Mouse (Mus musculus) mouse embryonic stem cell (cell line): ENCODE results near the gene Zdhhc22.

ENCODE experiments used
- in situ Hi-C, 2 experiments: fragments of 300-500 bp; cut with MboI; formaldehyde crosslinking; loops; 1 replicate in 1 of 2; 3 replicates in 1 of 2; pipeline ENCODE4 v1.14.3; 2019 to 2020; ENCODE audit warnings: low sequenced_read_pairs in 2 of 2, low pct_unique_long_range_greater_than_20kb in 1 of 2, mixed read lengths in 1 of 2; ENCODE audit not compliant: unreplicated experiment in 1 of 2

Zdhhc22 gene

GRCm38 (mm10) chr12:87000151-87000839 is 10.1 kb upstream of the Zdhhc22 start:
- in situ Hi-C loops: no loop called here

DNA sequence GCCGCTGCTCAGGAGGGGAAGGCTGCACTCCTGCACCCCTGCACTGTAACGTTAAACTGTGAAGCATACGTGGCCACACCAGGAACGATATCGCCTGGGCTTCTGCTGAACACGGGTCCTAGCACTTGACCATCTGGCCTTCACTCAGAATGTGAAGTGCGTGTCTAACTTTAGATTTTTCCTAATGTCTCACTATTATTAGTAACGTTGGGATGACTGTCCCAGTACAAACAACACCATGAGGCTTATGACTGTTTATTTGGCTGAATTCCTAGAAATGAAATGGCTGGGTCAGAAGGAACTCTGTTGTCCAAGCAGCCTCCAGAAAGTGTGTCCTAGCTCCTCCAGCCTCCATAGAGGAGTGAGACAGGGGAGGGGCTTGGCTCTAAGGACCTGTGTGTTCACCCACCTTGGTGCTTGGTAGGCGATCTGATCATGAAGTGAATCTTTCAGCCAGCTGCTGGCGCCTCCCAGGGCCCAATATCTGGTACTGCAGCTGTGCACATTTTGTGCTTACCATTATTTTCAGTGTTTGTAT is 9.1 kb upstream of the Zdhhc22 start:
- in situ Hi-C loops: no loop called here

GRCm38 (mm10) chr12:86998699-86999098 is 8.5 kb upstream of the Zdhhc22 start:
- in situ Hi-C loops: no loop called here

DNA sequence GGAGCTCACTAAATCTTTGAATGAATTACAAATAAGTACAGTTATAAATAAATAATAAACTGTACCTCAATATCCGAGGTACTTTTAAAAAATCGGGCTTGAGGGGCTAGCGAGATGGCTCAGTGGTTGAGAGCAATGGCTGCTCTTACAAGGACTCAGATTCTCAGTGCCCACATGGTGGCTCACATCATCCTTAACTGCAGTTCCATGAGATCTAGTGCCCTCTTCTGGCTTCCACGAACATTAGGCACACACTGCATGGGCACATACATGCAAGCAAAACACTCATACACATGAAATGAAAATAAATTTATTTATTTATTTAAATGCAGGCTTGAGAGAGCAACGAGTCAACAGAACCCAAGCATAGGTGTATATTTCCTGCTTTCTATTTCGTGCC is 5.7 kb upstream of the Zdhhc22 start:
- in situ Hi-C loops: no loop called here

DNA sequence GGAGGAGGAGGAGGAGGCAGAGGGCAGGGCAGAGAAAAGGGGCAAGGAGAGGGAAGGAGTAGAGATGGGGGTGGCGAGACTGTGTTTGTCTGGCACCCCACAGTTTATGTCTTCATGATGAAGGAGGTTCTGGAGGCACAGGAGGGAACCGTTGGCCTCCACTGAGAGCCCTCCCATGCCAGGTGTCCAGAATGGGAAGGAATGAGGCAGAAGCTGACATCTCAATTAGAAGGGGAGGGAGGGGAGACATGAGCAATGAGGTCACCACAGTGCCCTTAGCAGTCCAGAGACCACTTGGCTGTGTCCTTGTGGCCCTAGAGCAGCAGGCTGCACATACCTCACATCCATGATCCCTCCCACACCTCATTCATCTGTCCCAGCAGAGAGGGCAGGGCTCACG is 4.5 kb upstream of the Zdhhc22 start:
- in situ Hi-C loops: no loop called here

GRCm38 (mm10) chr12:86994166-86994565 is 3.9 kb upstream of the Zdhhc22 start:
- in situ Hi-C loops: no loop called here

- in situ Hi-C loops: no loop called here
These were observed 503 bp upstream of the Zdhhc22 start for GRCm38 (mm10) chr12:86990755-86991110.

DNA sequence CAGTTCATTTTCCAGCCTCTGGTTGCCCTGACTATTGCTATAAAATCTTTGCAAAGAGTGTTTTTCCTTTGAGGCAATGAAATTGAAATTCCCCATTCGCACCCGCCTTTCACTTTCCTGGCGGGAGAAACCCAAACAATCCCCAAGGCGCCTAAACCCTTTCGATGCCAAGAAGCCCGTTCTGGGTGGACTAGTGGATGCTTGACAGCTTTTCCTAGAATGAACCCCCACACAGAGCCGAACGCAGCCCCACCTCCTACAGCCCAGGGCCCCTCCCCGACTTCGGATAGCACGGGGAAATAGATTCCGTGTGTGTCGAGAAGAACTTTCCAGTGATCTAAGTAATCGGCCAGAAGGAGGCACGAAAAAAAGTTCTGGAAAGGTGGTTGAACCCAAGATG is 852 bp downstream of the Zdhhc22 start:
- in situ Hi-C loops: no loop called here

DNA sequence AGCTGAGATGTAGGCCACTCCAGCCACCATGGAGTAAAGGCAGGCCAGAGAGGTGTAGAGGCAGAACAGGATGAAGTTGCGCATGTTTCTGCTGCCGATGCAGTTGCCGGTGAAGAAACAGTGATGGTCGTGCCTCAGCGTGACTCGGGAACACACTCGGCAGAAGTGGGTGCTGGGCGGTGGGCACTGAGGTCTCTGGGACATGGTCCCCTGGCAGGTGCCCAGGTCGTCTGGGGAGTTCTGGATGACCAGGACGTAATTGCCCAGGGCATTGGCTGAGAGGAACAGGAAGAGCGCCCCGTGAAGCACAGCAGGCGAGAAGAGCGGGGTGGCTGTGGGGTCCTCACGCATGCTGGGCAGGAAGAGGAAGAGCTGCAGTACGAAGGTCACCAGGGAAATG is 2.0 kb downstream of the Zdhhc22 start:
- in situ Hi-C loops: no loop called here

GRCm38 (mm10) chr12:86986562-86986961 is 3.7 kb downstream of the Zdhhc22 start:
- in situ Hi-C loops: no loop called here

DNA sequence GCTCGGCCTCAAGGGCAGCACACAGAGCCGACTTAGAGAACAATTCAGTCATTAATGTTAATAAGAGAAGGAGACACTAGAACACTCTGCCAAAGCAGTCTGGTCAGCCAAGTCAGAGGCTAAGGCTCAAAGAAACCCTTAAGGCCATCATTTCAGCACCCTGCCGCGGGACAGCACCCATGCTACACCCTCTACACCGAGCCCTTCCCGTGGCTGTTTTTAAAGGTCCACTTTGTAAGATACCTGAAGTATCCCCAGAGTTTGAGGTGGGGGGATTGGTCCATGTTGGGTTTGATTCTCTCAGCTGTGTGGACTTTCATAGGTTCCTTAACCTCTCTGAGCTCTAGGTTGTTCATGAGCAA is 6.1 kb downstream of the Zdhhc22 start:
- in situ Hi-C loops: no loop called here

GRCm38 (mm10) chr12:86983470-86984193 is 6.6 kb downstream of the Zdhhc22 start:
- in situ Hi-C loops: no loop called here

DNA sequence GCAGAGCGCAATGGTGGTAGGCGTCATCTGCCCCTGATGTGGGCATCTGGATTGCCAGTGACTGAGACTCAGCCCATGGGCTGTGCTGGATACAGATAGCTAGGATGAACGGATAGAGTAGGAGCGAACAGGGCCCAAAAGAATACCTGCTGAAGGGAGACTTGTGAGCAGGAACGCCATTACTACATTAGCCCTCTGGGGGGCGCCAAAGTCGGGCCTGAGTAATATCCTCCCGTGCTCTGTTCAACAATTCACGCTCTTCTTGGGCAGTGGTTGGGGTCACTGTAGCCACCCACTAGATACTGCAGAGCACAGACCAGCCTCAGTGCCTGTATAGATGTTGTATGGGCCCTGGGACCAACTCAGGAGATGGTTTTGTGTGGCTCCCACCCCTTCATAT is 9.1 kb downstream of the Zdhhc22 start:
- in situ Hi-C loops: no loop called here

DNA sequence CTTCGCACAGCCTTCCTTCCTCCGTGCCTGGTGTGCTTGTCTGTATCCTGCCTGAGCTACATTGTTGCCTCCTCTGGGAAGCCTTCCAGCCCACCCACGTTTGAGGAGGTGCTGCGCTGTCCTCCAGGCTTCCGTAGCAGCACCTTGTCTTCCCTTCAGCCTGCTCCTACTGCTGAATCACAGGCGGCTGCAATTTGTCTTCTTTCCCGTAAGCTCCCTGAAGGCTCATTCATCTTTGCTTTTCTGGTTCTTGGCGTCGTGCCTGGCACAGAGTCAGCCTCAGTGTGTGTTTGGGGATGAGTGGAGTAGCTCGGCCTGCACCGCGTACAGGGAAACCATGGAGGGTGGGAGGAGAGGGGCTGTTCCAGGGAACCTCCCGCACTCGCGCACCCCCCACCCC is 12.4 kb downstream of the Zdhhc22 start:
- in situ Hi-C loops: loop anchor here in 1 of 2 experiments (10.0 kb wide), 1 partner anchor 203 kb away; no protein-coding TSS in a partner anchor

- in situ Hi-C loops: loop anchor here in 1 of 2 experiments (10.0 kb wide), 1 partner anchor 202 kb away; no protein-coding TSS in a partner anchor
These were observed 13.6 kb downstream of the Zdhhc22 start for GRCm38 (mm10) chr12:86976511-86977168.

DNA sequence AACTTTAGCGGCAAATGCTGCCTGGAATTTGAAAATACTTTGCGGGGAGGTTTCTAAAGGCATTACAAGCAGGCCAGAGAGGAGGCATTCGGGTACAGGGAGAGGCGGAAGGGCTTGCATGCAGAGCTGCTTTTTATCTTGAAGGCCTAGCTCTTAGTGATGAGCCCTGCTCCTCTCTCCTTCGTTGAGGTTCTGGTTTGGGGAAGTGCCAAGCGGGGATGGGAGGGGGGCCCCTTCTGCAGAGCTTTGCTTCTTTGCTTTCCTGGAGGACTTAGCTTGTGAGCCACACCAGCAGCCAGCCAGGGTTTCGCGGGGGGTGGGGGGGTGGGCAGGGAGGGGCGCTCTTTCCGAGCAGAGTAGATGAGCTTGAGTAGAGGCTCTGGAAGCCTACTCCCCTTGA is 14.5 kb downstream of the Zdhhc22 start:
- in situ Hi-C loops: loop anchor here in 1 of 2 experiments (10.0 kb wide), 1 partner anchor 201 kb away; no protein-coding TSS in a partner anchor

GRCm38 (mm10) chr12:86974387-86975288 is 15.6 kb downstream of the Zdhhc22 start:
- in situ Hi-C loops: loop anchor here in 1 of 2 experiments (10.0 kb wide), 1 partner anchor 200 kb away; no protein-coding TSS in a partner anchor

DNA sequence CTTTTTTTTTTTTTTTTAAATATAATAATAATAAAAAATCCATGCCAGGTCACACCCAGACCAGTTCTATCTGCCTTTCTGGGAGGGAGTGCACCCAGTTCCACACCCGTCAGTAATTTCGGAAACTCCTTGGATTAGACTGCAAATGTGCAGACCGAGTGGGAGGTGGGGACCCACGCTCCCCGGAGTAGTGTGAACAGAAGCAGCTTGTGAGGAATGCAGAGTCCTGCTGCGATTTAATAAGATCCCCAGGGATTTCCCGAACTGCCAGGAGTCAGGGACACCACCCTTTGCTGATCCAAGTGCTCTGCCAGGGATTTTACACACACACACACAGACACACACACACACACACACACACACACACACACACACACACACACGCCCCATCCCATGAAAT is 16.5 kb downstream of the Zdhhc22 start:
- in situ Hi-C loops: loop anchor here in 1 of 2 experiments (10.0 kb wide), 1 partner anchor 199 kb away; no protein-coding TSS in a partner anchor
